Mouse (Mus musculus) MEL (cell line): Measurements from ENCODE around the gene Lingo1. TPM values are rescaled to one million over a fixed set of nuclear protein-coding genes. Genes with fewer than 3 reads are reported as not detected.

ENCODE experiments used
- DNase-seq: peaks from one replicate; pipeline ENCODE4 v3.0.0; 2011; ENCODE audit warnings: low read depth, low spot score
- H3K27ac ChIP-seq: 2 replicates; pipeline ENCODE4 v1.5.1; 2012; ENCODE audit warnings: low read depth, mild to moderate bottlenecking, control low read depth, low read length, moderate library complexity; ENCODE audit not compliant: control insufficient read depth
- H3K27me3 ChIP-seq, 2 experiments: fragments of 150-350 bp in 1 of 2; sonication (generic) in 1 of 2; 2 replicates each; pipeline ENCODE4 v1.6.1; 2012; ENCODE audit warnings: low read length in 2 of 2, mild to moderate bottlenecking in 2 of 2, improper control_type of control experiment in 1 of 2, moderate library complexity in 1 of 2; ENCODE audit not compliant: insufficient read depth in 2 of 2, control insufficient read depth in 1 of 2
- H3K36me3 ChIP-seq, 2 experiments: 2 replicates each; pipeline ENCODE4 v1.6.1; 2012 to 2014; ENCODE audit warnings: low read length in 2 of 2, improper control_type of control experiment in 1 of 2, inconsistent platforms in 1 of 2, mild to moderate bottlenecking in 1 of 2; ENCODE audit not compliant: insufficient read depth in 2 of 2, control insufficient read depth in 1 of 2
- H3K4me1 ChIP-seq, 2 experiments: fragments of 150-350 bp in 1 of 2; sonication (generic) in 1 of 2; 2 replicates each; pipeline ENCODE4 v1.6.1; 2012; ENCODE audit warnings: low read length in 2 of 2, improper control_type of control experiment in 1 of 2, mild to moderate bottlenecking in 1 of 2; ENCODE audit not compliant: insufficient read depth in 2 of 2, control insufficient read depth in 1 of 2
- H3K4me3 ChIP-seq, 2 experiments: fragments of 150-350 bp in 1 of 2; sonication (generic) in 1 of 2; 2 replicates each; pipeline ENCODE4 v1.5.1; 2012; ENCODE audit warnings: low read depth in 2 of 2, low read length in 2 of 2, mild to moderate bottlenecking in 2 of 2, moderate library complexity in 2 of 2, control low read depth in 1 of 2, improper control_type of control experiment in 1 of 2; ENCODE audit not compliant: control insufficient read depth in 1 of 2, insufficient read depth in 1 of 2
- H3K79me2 ChIP-seq: 2 replicates; pipeline ENCODE4 v1.6.1; 2012; ENCODE audit warnings: mild to moderate bottlenecking, low read length, moderate library complexity; ENCODE audit not compliant: control insufficient read depth, poor library complexity, insufficient read depth
- H3K9ac ChIP-seq: 2 replicates; pipeline ENCODE4 v1.6.1; 2012; ENCODE audit warnings: low read depth, mild to moderate bottlenecking, control low read depth, low read length, moderate library complexity; ENCODE audit not compliant: control insufficient read depth, poor library complexity, severe bottlenecking
- H3K9me3 ChIP-seq: fragments of 150-350 bp; sonication (generic); replicated peaks from 2 replicates; pipeline ENCODE4 v1.6.1; 2012; ENCODE audit warnings: mild to moderate bottlenecking, low read length, improper control_type of control experiment, moderate library complexity; ENCODE audit not compliant: insufficient read depth
- BHLHE40 ChIP-seq: IDR thresholded peaks from 2 replicates; pipeline ENCODE4 v1.6.1; 2012; ENCODE audit warnings: low read depth, mild to moderate bottlenecking, inconsistent platforms, low read length, improper control_type of control experiment, borderline replicate concordance
- CHD1 ChIP-seq: IDR thresholded peaks from 2 replicates; pipeline ENCODE4 v1.6.1; 2012; ENCODE audit warnings: low read depth, mild to moderate bottlenecking, inconsistent platforms, low read length, improper control_type of control experiment
- E2F4 ChIP-seq: IDR thresholded peaks from 2 replicates; pipeline ENCODE4 v1.6.1; 2011; ENCODE audit warnings: low read depth, low read length, improper control_type of control experiment, borderline replicate concordance
- GATA1 ChIP-seq: IDR thresholded peaks from 2 replicates; pipeline ENCODE4 v1.6.1; 2011; ENCODE audit warnings: low read depth, low read length, improper control_type of control experiment
- JUND ChIP-seq: IDR thresholded peaks from 2 replicates; pipeline ENCODE4 v1.6.1; 2011; ENCODE audit warnings: low read depth, mild to moderate bottlenecking, improper control_type of control experiment, low read length
- KAT2A ChIP-seq: conservative IDR thresholded peaks from 2 replicates; pipeline ENCODE4 v1.6.1; 2012; ENCODE audit warnings: low read depth, low read length, improper control_type of control experiment, inconsistent platforms
- MAFK ChIP-seq: IDR thresholded peaks from 2 replicates; pipeline ENCODE4 v1.6.1; 2011; ENCODE audit warnings: low read depth, mild to moderate bottlenecking, low read length, improper control_type of control experiment, borderline replicate concordance
- MAZ ChIP-seq: IDR thresholded peaks from 2 replicates; pipeline ENCODE4 v1.6.1; 2012; ENCODE audit warnings: low read depth, mild to moderate bottlenecking, inconsistent platforms, low read length, improper control_type of control experiment
- MYB ChIP-seq: IDR thresholded peaks from 2 replicates; pipeline ENCODE4 v1.6.1; 2011; ENCODE audit warnings: mild to moderate bottlenecking, low read depth, low read length, improper control_type of control experiment
- NRF1 ChIP-seq: IDR thresholded peaks from 2 replicates; pipeline ENCODE4 v1.6.1; 2014; ENCODE audit warnings: low read depth, mild to moderate bottlenecking, inconsistent platforms, low read length, improper control_type of control experiment, moderate library complexity; ENCODE audit not compliant: poor library complexity, insufficient read depth, severe bottlenecking
- POLR2AphosphoS2 ChIP-seq: IDR thresholded peaks from 2 replicates; pipeline ENCODE4 v1.6.1; 2011; ENCODE audit warnings: low read length, improper control_type of control experiment
- RCOR1 ChIP-seq: IDR thresholded peaks from 2 replicates; pipeline ENCODE4 v1.6.1; 2012; ENCODE audit warnings: low read depth, mild to moderate bottlenecking, inconsistent platforms, low read length, improper control_type of control experiment
- SIN3A ChIP-seq: IDR thresholded peaks from 2 replicates; pipeline ENCODE4 v1.6.1; 2012; ENCODE audit warnings: low read length, improper control_type of control experiment, inconsistent platforms
- SMC3 ChIP-seq: IDR thresholded peaks from 2 replicates; pipeline ENCODE4 v1.6.1; 2011; ENCODE audit warnings: low read depth, low read length, improper control_type of control experiment
- USF1 ChIP-seq: IDR thresholded peaks from 2 replicates; pipeline ENCODE4 v1.6.1; 2014; ENCODE audit warnings: low read depth, mild to moderate bottlenecking, inconsistent platforms, low read length, improper control_type of control experiment, moderate library complexity
- USF2 ChIP-seq, 2 experiments: IDR thresholded peaks; 2 replicates each; pipeline ENCODE4 v1.6.1; 2011 to 2012; ENCODE audit warnings: improper control_type of control experiment in 2 of 2, low read length in 2 of 2, borderline replicate concordance in 1 of 2, inconsistent platforms in 1 of 2, low read depth in 1 of 2, mild to moderate bottlenecking in 1 of 2; ENCODE audit not compliant: insufficient read depth in 1 of 2
- ZC3H11A ChIP-seq: IDR thresholded peaks from 2 replicates; pipeline ENCODE4 v1.6.1; 2012; ENCODE audit warnings: low read depth, mild to moderate bottlenecking, inconsistent platforms, low read length, improper control_type of control experiment
- polyA plus RNA-seq, 2 experiments: library from polyadenylated mRNA; stranded (reverse) in 1 of 2; unstranded in 1 of 2; fragments of >175 nt in 1 of 2; fragments of >200 nt in 1 of 2; gene quantifications; 2 replicates each; pipeline versions ENCODE4 v1.2.1 to v1.2.4; 2012; ENCODE audit warnings: low replicate concordance in 2 of 2, low read depth in 1 of 2; ENCODE audit not compliant: insufficient read length in 2 of 2, insufficient read depth in 1 of 2, missing spikeins in 1 of 2
- total RNA-seq: library from RNA; depleted of rRNA; stranded (reverse); fragments of 300-350 nt; gene quantifications from 2 replicates; pipeline ENCODE4 v1.2.3, GENCODE M21; 2012

Lingo1 gene
- total and polyA plus RNA-seq, 3 experiments, result not detected

DNA sequence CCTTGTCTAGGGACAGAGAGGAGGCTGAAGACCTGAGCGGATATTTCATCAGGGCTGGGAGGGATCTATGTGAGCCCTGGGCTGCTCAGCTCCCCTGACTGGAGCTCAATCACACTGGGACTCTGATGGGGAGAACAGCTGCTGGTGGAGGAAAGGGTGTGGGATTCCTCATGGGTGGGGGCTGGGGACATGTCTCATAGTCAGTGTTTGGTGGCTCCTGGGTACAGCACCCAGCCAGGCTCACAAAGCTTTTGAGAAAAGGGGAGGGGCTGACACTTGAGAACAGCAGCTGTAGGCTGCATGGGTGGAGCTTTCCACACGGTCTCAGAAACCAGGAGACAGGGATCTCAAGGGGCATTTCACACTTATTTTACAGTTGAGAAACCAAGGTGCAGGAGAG, 171.3 kb downstream of the Lingo1 start:
- no peaks in the 10 kb centered on the region for H3K79me2 ChIP-seq
- TF ChIP-seq RCOR1, result no peak
- no peak for TF ChIP-seq CHD1
- no peak for TF ChIP-seq E2F4
- no peak for TF ChIP-seq MAZ
- no peak overlapping the region for H3K27ac ChIP-seq
- DNase-seq, result no peak
- no peaks in the 10 kb centered on the region for H3K9me3 ChIP-seq
- H3K4me3 ChIP-seq, result no peak overlapping the region
- no peaks in the 10 kb centered on the region for H3K27me3 ChIP-seq
- H3K9ac ChIP-seq, result no peak overlapping the region
- H3K4me1 ChIP-seq, result no peaks in the 10 kb centered on the region
- no peaks in the 10 kb centered on the region for H3K36me3 ChIP-seq

DNA sequence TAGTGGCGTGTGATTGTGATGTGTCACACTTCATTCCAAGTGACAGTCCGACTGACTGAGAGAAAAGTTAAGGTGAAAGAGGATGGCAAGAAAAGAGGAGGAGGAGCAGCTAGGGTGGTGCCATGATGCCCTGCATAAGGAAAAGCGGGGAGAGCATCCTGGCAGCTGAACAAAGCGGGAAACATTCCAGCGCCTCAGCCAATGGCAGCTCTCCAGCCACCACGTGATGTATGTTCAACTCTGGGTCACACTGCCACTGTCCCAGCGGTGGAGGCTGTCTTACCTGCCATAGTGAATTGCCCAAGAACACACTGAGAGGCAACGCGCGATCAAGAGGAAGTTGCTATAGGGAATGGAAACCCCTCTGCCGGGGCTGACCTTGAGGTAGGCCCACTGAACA, 172.9 kb downstream of the Lingo1 start:
- H3K27me3 ChIP-seq, result no peaks in the 10 kb centered on the region

DNA sequence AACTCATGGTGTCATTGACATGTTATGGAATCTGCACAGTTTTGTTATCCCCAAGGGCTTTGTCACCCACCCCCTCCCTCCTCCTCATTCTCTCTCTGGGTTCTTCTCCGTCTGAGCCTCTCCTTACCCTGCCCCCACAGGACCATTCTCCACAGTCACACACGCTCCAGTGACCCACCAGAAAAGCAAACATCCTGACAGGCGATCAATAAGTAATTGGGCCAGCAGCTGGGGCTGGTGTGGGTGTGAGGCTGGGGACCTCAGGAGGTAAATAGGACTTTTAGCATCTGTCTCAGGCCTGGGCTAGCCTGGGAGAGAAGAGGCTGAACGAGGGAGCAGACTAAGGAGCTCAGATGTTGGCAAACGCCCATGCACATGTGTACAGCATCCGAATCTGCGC, 173.5 kb downstream of the Lingo1 start:
- TF ChIP-seq USF2 (IDR thresholded peaks at IDR 0.05; ENCODE audit: borderline replicate concordance in 1 of 2, insufficient read depth in 1 of 2, low read depth in 1 of 2, low read length in 2 of 2) (no peak), MYB (no peak), POLR2AphosphoS2 (no peak), GATA1 (no peak), BHLHE40 (no peak), SMC3 (no peak)
- H3K27me3 ChIP-seq, result no peaks in the 10 kb centered on the region
- no peak overlapping the region for H3K4me3 ChIP-seq
- no peaks in the 10 kb centered on the region for H3K9me3 ChIP-seq
- H3K79me2 ChIP-seq, result no peaks in the 10 kb centered on the region
- no peak overlapping the region for H3K27ac ChIP-seq
- no peak overlapping the region for H3K9ac ChIP-seq
- H3K4me1 ChIP-seq, result no peaks in the 10 kb centered on the region
- no peaks in the 10 kb centered on the region for H3K36me3 ChIP-seq
- no peak for DNase-seq

More for the DNA sequence above, 172.9 kb downstream of the Lingo1 start:
- H3K27ac ChIP-seq, result no peak overlapping the region
- H3K36me3 ChIP-seq, result no peaks in the 10 kb centered on the region
- H3K4me3 ChIP-seq, result no peak overlapping the region
- H3K4me1 ChIP-seq, result no peaks in the 10 kb centered on the region
- DNase-seq, result no peak
- H3K9me3 ChIP-seq, result no peaks in the 10 kb centered on the region
- H3K9ac ChIP-seq, result no peak overlapping the region
- no peak for TF ChIP-seq KAT2A
- TF ChIP-seq SIN3A, result no peak
- TF ChIP-seq USF1, result no peak
- TF ChIP-seq NRF1, result no peak
- no peak for TF ChIP-seq MAZ
- no peak for TF ChIP-seq MAFK
- no peak for TF ChIP-seq ZC3H11A
- TF ChIP-seq JUND, result no peak
- no peaks in the 10 kb centered on the region for H3K79me2 ChIP-seq
